Mouse (Mus musculus): ENCODE data around the gene Fam166a. TPM values are rescaled to one million over a fixed set of nuclear protein-coding genes. Genes with fewer than 3 reads are reported as not detected.

Gene Fam166a
- 0.08 and 0.10 TPM in 2 replicates for polyA plus RNA-seq (2012; rRNA removed)

GRCm38 (mm10) chr2:25218445-25218844 lies at the start of gene Fam166a:
Gene Fam166a (plus strand): TSS chr2:25218745.
- DNase-seq (ENCODE audit: low spot score), result no peak

GRCm38 (mm10) chr2:25169778-25170177 lies 48.8 kb upstream of the Fam166a start:
- DNase-seq (ENCODE audit: low spot score), result no peak

- no peak for DNase-seq (ENCODE audit: low spot score)
These were observed 48.0 kb upstream of the Fam166a start for GRCm38 (mm10) chr2:25170326-25171100.

GRCm38 (mm10) chr2:25171101-25171768 lies 47.3 kb upstream of the Fam166a start:
- no peak for DNase-seq (ENCODE audit: low spot score)

- no peak for DNase-seq (ENCODE audit: low spot score)
These were observed 46.8 kb upstream of the Fam166a start for GRCm38 (mm10) chr2:25171769-25172153.

- DNase-seq (ENCODE audit: low spot score), result no peak
These were observed 45.9 kb upstream of the Fam166a start for GRCm38 (mm10) chr2:25172629-25173028.

- DNase-seq (ENCODE audit: low spot score), result no peak
These were observed 44.7 kb upstream of the Fam166a start for GRCm38 (mm10) chr2:25173821-25174220.

- no peak for DNase-seq (ENCODE audit: low spot score)
These were observed 43.5 kb upstream of the Fam166a start for GRCm38 (mm10) chr2:25174866-25175689.

GRCm38 (mm10) chr2:25175690-25176078 lies 42.9 kb upstream of the Fam166a start:
- no peak for DNase-seq (ENCODE audit: low spot score)

- no peak for DNase-seq (ENCODE audit: low spot score)
These were observed 42.0 kb upstream of the Fam166a start for GRCm38 (mm10) chr2:25176573-25176972.

- no peak for DNase-seq (ENCODE audit: low spot score)
These were observed 41.5 kb upstream of the Fam166a start for GRCm38 (mm10) chr2:25177076-25177475.

- no peak for DNase-seq (ENCODE audit: low spot score)
These were observed 40.9 kb upstream of the Fam166a start for GRCm38 (mm10) chr2:25177685-25178084.

GRCm38 (mm10) chr2:25178285-25178972 lies 40.1 kb upstream of the Fam166a start:
- no peak for DNase-seq (ENCODE audit: low spot score)

GRCm38 (mm10) chr2:25179566-25180217 lies 38.9 kb upstream of the Fam166a start:
- no peak for DNase-seq (ENCODE audit: low spot score)

GRCm38 (mm10) chr2:25180478-25180903 lies 38.1 kb upstream of the Fam166a start, which contains the start of gene Nrarp:
Gene Nrarp (plus strand): TSS chr2:25180758.
- DNase-seq (ENCODE audit: low spot score), result peak; percentile 90

- DNase-seq (ENCODE audit: low spot score), result no peak
These were observed 37.3 kb upstream of the Fam166a start for GRCm38 (mm10) chr2:25180973-25181890.

- no peak for DNase-seq (ENCODE audit: low spot score)
These were observed 36.6 kb upstream of the Fam166a start for GRCm38 (mm10) chr2:25181891-25182397.

GRCm38 (mm10) chr2:25182664-25183063 lies 35.9 kb upstream of the Fam166a start:
- no peak for DNase-seq (ENCODE audit: low spot score)

GRCm38 (mm10) chr2:25183336-25183735 lies 35.2 kb upstream of the Fam166a start:
- no peak for DNase-seq (ENCODE audit: low spot score)

- DNase-seq (ENCODE audit: low spot score), result no peak
These were observed 34.0 kb upstream of the Fam166a start for GRCm38 (mm10) chr2:25184496-25184895.
